Mouse (Mus musculus) cerebellum, adult 11 months (tissue): ENCODE data around the gene Igflr1.

Experiments used
- DNase-seq: peaks from one replicate; pipeline ENCODE4 v3.0.0; 2022

Gene Igflr1

DNA sequence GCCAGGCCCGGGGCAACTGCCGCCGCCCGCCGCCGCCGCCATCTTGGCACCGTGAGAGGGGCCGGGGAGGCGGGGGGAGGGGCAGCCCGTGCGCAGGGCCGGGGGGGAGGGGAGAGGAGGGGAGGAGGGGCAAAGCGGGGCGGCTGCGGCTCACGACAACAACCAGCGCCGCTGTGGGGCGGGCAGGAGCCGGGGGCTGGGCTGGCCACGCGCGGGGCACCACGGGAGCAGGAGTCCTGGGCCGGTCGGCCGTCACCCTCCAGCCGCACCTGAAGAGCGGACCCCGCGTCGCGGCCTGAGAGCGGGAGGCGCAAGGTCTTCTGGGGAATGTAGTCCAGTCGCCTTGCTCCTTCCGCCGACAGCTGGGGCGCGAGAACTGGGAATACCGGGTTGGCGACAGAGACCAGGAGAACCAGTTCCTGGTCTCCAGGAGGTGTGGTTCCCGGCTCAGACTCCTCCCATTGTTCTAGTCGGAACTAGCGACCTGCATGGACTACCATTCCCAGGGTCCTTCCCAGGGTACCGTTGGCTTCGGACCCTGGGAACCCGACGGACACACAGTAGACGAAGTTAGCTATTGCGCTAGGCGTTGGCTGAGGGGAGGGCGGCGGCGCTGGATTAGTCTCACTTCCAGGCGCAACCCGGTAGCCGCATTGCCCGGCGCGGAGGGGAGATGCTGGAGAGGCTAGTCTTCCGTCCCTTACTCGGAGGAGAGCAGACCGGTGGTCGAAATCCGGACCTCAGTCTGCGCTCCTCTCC, 23.6 kb downstream of the Igflr1 start, which contains the start of gene Kmt2b:
Gene Kmt2b (minus strand): TSS at position 51 of the 759 bp plus-strand sequence.
- peak; percentile 96 for DNase-seq

DNA sequence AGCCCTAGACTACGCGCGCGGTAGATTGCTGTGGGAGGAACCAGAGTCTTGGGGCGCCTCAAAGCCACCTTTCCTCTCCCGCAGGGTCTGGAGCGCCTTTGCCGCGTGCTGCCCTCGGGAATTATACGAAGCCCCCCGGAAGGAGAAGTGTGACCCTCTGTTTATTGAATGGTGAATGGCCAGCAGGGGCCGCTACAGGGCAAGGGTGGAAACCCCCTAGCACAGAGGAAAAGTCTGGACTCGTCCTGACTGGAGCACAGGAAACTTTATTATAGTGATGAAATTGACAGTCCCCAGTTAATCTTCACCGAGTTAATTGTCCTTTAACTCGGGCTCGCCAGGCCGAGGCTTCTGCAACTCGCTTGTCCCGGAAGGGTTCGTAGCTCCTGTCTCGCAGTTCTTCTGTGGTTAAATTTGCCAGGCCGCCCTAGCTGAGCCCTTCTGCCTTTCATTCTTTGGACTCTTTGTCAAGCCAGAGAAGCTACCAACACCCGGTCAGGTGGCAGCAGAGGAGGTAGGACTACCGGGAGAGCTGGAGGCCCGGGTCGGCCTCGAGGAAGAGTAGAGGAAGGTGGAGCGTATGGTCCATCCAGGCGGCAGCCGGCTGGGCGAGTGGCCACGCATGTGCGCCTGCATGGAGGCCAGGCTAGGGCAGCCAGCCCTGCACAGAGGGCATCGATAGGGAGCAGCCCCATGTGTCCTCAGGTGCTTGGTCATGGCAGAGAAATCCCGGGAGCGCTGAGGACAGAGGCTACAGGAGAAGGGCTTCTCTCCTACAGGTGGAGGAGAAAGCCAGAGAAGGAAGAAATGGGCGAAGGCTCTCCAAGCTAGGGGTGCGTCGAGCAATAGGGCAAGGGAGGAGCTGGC, 24.4 kb downstream of the Igflr1 start:
- peak; percentile 80 for DNase-seq

GRCm38 (mm10) chr7:30590927-30591604, 25.8 kb downstream of the Igflr1 start:
- DNase-seq: peak; percentile 14

GRCm38 (mm10) chr7:30591605-30591951, 26.4 kb downstream of the Igflr1 start:
- peak; percentile 21 for DNase-seq

DNA sequence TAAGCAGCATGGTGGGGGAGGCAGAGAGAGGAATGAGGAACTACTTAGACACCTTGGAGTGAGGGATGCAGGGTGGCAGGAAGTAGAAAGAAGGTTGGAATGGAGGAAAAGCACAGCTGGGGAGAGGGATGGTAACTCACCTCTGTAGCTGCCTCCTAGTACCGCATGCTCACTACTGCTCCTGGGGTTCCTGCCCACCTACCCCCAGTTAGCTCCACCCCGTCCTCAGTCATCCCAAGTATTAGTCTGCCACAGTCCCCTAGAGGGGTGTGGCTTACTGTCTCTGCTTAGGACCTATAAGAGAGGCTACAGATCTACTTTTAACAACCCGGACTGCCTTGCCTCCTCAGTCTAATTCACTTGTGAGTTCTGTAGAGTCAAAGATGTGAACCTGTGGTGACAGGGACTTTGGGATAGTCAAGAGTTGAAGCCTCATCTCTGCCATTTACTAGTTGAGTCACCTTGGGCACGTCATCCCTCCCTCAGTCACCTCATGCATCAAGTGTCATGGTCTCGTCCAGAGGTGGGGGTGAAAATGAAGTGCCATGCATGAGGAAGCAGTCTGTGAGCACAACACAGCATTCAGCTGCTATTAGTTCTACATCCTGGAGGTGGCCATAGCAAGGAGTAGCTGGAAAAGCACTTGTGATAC, 27.7 kb downstream of the Igflr1 start:
- no peak for DNase-seq

- DNase-seq: no peak
These were observed 28.6 kb downstream of the Igflr1 start for GRCm38 (mm10) chr7:30593579-30594509.

- DNase-seq: no peak
These were observed 29.3 kb downstream of the Igflr1 start for GRCm38 (mm10) chr7:30594510-30595024.

- DNase-seq: no peak
These were observed 30.9 kb downstream of the Igflr1 start for GRCm38 (mm10) chr7:30596093-30596492.

- no peak for DNase-seq
These were observed 31.6 kb downstream of the Igflr1 start for GRCm38 (mm10) chr7:30596811-30597210.

DNA sequence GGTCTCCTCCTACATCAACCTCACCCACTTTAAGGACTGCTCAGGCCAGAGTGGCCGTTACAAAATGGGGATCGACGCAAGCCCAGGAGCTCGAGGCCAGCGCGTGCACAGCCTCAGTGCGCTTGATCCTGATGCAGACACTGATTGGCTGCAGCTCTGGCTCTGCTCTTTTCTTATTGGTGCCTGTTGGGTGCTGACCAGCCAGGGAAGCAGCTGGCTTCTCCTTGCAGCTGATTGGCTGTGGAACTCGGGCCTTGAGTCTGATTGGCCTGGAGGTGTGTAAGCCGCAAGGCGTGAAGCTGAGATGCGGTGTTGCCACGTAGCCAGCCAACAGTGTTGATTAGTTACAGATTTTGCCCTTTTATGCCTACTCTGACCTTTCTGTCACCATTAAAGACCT, 33.6 kb downstream of the Igflr1 start, which contains the start of gene Zbtb32:
Gene Zbtb32 (minus strand): TSS at position 124 of the 400 bp plus-strand sequence.
- DNase-seq: no peak

DNA sequence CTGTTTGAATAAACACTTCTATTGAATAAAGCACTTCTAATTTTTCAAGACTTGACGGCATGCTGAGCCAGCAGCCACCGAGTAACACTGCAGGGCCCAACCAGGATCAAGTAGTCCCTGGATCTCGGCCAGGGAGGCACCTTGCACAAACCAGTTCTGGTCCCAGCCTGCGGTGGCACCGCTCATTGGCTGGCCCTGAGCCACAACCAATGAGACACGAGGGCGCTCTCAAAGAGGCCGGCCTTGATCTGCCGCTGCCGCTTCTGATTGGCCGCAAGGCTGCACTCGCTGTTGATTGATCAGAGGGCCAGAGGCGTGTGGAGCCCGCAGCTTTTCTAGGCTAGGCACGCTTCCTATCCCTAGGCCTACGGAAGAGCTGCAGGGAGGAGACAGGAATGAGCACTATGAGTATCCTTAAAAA, 34.7 kb downstream of the Igflr1 start:
- DNase-seq: peak; percentile 94

GRCm38 (mm10) chr7:30600651-30601050, 35.4 kb downstream of the Igflr1 start:
- no peak for DNase-seq

DNA sequence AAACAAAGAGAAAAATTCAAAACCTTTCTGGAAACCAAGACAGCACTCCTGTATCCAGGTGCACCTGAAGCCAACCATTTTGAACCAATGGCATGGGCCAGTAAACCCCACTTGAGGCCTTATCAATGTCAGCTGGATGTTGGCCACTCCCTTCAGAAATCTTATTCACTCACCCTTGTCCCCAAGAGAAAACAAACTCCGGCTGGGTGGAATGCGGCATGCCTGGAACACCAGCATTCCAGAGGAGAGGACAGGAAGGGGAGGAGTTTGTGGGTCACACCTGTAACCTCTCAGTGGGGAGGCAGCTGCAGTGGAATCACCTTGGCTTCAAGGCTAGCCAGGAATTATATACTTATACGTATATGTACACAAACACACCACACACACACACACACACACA, 37.4 kb downstream of the Igflr1 start:
- no peak for DNase-seq

DNA sequence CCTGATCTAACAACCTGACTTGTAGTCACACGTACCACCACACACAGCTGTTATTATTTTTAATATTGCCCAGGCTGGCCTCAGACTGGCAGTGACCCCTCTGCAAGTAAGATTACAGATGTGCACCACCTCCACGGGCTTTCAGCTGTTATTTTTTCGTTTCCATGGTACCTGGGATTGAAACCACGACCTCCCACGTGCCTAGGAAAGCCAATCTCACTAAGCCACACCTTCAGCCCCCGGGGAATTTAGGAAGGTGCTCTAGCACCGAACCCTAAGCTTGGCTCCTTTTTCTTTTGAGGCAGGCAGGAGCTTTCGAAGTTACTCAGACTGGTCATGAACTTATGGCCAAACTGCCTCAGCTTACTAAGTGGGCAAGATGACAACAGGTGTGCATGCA, 39.2 kb downstream of the Igflr1 start:
- DNase-seq: no peak

- DNase-seq: no peak
These were observed 39.7 kb downstream of the Igflr1 start for GRCm38 (mm10) chr7:30604944-30605343.

- no peak for DNase-seq
These were observed 42.6 kb downstream of the Igflr1 start for GRCm38 (mm10) chr7:30607706-30608309.

GRCm38 (mm10) chr7:30608476-30608875, 43.2 kb downstream of the Igflr1 start:
- no peak for DNase-seq

GRCm38 (mm10) chr7:30610043-30610442, 44.8 kb downstream of the Igflr1 start:
- no peak for DNase-seq

DNA sequence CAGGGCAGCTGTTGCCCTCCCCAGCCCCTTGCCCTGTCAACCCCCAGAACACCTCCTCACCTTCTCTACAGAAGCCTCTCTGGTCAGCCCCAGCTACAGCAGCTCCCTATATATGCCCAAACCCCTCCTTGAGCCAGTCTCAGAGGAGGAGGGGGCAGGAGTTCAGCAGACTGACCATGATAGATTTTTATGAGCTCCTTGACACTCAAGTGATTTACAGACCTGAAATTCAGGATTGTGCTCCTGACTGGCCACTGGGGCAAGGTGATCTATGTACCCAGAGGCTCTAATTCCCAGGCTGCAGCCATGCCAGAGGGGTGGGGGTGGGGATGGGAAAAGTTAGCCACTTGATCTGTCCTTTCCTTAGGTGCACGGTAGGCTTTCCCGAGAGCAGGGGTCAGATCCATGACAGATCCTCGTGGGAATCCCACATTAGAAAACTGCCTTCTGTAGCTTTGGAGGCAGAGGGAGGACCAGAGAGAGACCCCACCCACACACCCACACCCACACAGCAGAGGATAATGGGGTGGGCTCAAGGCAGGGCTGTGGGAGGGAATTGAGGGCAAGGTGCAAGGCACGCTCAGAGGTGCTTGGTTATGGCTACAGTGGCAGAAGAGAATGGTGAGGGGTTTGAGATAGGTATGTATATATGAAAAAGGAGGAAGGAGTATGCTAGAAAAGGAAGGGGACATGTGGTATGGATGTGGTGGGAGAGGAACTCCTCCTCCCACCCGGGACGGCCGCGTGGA, 47.6 kb downstream of the Igflr1 start, which contains the start of gene Upk1a:
Gene Upk1a (minus strand): TSS at position 194 of the 749 bp plus-strand sequence.
- DNase-seq: no peak

GRCm38 (mm10) chr7:30613529-30614112, 48.4 kb downstream of the Igflr1 start:
- peak; percentile 45 for DNase-seq
